Mouse (Mus musculus) liver, adult (tissue): ENCODE measurements around the gene Uggt1.

Source experiments
- GATA4 ChIP-seq: IDR thresholded peaks from 2 replicates; pipeline ENCODE4 v1.6.1; 2014; ENCODE audit warnings: mild to moderate bottlenecking, low read length; ENCODE audit not compliant: insufficient replicate concordance

Gene Uggt1

GRCm38 (mm10) chr1:36244058-36244827, at the start of gene Uggt1:
TSS of gene Uggt1 (minus strand) at chr1:36244720.
- TF ChIP-seq GATA4 = no peak

GRCm38 (mm10) chr1:36293470-36293869, 49.0 kb upstream of the Uggt1 start:
- no peak for TF ChIP-seq GATA4

GRCm38 (mm10) chr1:36281849-36282248, 37.3 kb upstream of the Uggt1 start:
- TF ChIP-seq GATA4 = no peak

- no peak for TF ChIP-seq GATA4
Observed at GRCm38 (mm10) chr1:36280938-36281337, 36.4 kb upstream of the Uggt1 start.

GRCm38 (mm10) chr1:36279202-36279601, 34.7 kb upstream of the Uggt1 start:
- no peak for TF ChIP-seq GATA4

- no peak for TF ChIP-seq GATA4
Observed at GRCm38 (mm10) chr1:36277267-36278060, 32.9 kb upstream of the Uggt1 start.

GRCm38 (mm10) chr1:36275635-36276389, 31.3 kb upstream of the Uggt1 start:
- no peak for TF ChIP-seq GATA4

GRCm38 (mm10) chr1:36274455-36274854, 29.9 kb upstream of the Uggt1 start, which contains the start of gene Neurl3:
TSS of gene Neurl3 (minus strand) at chr1:36274679.
- no peak for TF ChIP-seq GATA4

GRCm38 (mm10) chr1:36273288-36273687, 28.8 kb upstream of the Uggt1 start:
- TF ChIP-seq GATA4 = peak; percentile 94

GRCm38 (mm10) chr1:36272546-36272945, 28.0 kb upstream of the Uggt1 start:
- no peak for TF ChIP-seq GATA4

GRCm38 (mm10) chr1:36271516-36272230, 27.2 kb upstream of the Uggt1 start:
- TF ChIP-seq GATA4 = no peak

- TF ChIP-seq GATA4 = peak; percentile 36; the same call in 1 of the 2 replicates
Observed at GRCm38 (mm10) chr1:36270666-36271065, 26.1 kb upstream of the Uggt1 start.

- TF ChIP-seq GATA4 = no peak
Observed at GRCm38 (mm10) chr1:36269121-36269795, 24.7 kb upstream of the Uggt1 start.

GRCm38 (mm10) chr1:36267595-36267994, 23.1 kb upstream of the Uggt1 start:
- TF ChIP-seq GATA4 = no peak
